Comparison of ENCODE assay signal across 8 mouse cellular contexts in the genomic region with DNA sequence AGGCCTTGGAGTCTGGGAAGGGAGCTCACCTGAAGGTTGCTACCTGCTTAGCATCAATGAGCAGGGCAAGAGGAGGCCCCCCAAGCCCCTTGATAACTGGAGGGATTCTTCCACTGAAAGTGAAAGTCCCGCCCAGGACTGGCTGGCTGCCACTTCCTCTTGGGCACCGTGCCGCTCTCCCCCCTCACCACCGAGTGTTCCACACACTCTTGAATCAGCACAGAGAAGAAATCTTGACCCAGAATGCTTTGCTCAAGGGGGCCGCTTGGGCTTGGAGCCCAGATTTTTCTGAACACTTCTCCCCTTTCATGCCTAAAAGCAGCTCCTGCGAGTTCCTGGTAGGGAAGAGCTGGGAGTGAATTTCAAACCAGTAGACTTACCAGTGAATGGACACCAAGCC.
DNase-seq lines count a peak whose midpoint lies in the region; ATAC-seq and TF ChIP-seq lines count a peak whose summit lies in the region.

No protein-coding gene starts in this region.

- H3K9ac ChIP-seq in intestine, postnatal 0 days (ENCODE audit: low read depth, low read length): no peak overlapping the region
- no peak overlapping the region for H3K9ac ChIP-seq in midbrain, embryonic 16.5 days (ENCODE audit: low read depth, low read length)

- H3K36me3 ChIP-seq in intestine, postnatal 0 days (ENCODE audit: control insufficient read depth, insufficient read depth): no peaks in the 10 kb centered on the region
- peaks cover 34% of the 10 kb centered on the region for H3K36me3 ChIP-seq in midbrain, embryonic 16.5 days (ENCODE audit: control insufficient read depth, insufficient read depth, low read length)
- peaks cover 3% of the 10 kb centered on the region; the same call in 1 of the 2 replicates for H3K36me3 ChIP-seq in splenic B cell, adult 2 months (ENCODE audit: control insufficient read depth, insufficient read depth, low read length, poor library complexity, severe bottlenecking)

- H3K27me3 ChIP-seq in intestine, postnatal 0 days (replicated peaks; ENCODE audit: control insufficient read depth, insufficient read depth, low read length): no peaks in the 10 kb centered on the region
- no peaks in the 10 kb centered on the region for H3K27me3 ChIP-seq in midbrain, embryonic 16.5 days (ENCODE audit: control insufficient read depth, insufficient read depth, low read depth, low read length)
- H3K27me3 ChIP-seq in splenic B cell, adult 2 months (ENCODE audit: control insufficient read depth, insufficient read depth, low read length, poor library complexity, severe bottlenecking): no peaks in the 10 kb centered on the region

- WGBS in intestine, postnatal 0 days: 34% methylated on average over 6 of the region's 6 CpGs
- 49% methylated on average over 6 of the region's 6 CpGs for WGBS in midbrain, embryonic 16.5 days

- ATAC-seq in cerebellum, adult (ENCODE audit: insufficient number of reproducible peaks, low FRiP score, low TSS enrichment): no peak; the same call in 1 of the 2 replicates
- no peak; the same call in 1 of the 2 replicates for ATAC-seq in intestine, postnatal 0 days
- peak; percentile 77 for ATAC-seq in midbrain, embryonic 16.5 days

- DNase-seq in cerebellum, adult 11 months: peak; percentile 32
- peak; percentile 55 to 67 for DNase-seq in gastrocnemius, adult 8-10 months (ENCODE audit: low spot score in 2 of 2)
- DNase-seq in left cerebral cortex, postnatal 14 days (ENCODE audit: low spot score in 2 of 2): peak; percentile 95 to 97
- peak; percentile 85 for DNase-seq in splenic B cell, adult 2 months (ENCODE audit: low read depth, low spot score)

- H3K4me1 ChIP-seq in brown adipose tissue, adult 24 weeks (ENCODE audit: control insufficient read depth, insufficient read depth, insufficient read length, low read length): no peaks in the 10 kb centered on the region; the same call in none of the 2 replicates
- H3K4me1 ChIP-seq in intestine, postnatal 0 days (replicated peaks; ENCODE audit: control insufficient read depth, insufficient read depth, low read length): no peaks in the 10 kb centered on the region
- 0 out of 2 replicates have a peak, but pooled peaks cover 4% of the 10 kb centered on the region for H3K4me1 ChIP-seq in midbrain, embryonic 16.5 days (ENCODE audit: control insufficient read depth, insufficient read depth, low read length)

- TF ChIP-seq CTCF in intestine, postnatal 0 days (IDR thresholded peaks at IDR 0.05; ENCODE audit: low read depth): no peak

- H3K4me3 ChIP-seq in brown adipose tissue, adult 24 weeks (ENCODE audit: insufficient read depth, low read depth, low read length): peak overlapping the region; percentile 57
- no peak overlapping the region for H3K4me3 ChIP-seq in intestine, postnatal 0 days (ENCODE audit: low read depth, low read length)
- no peak overlapping the region for H3K4me3 ChIP-seq in midbrain, embryonic 16.5 days (ENCODE audit: low read depth, low read length)

- no peak overlapping the region for H3K27ac ChIP-seq in brown adipose tissue, adult 24 weeks (replicated peaks; ENCODE audit: low read depth, low read length)
- peak overlapping the region; percentile 58; the same call in 1 of the 2 replicates for H3K27ac ChIP-seq in intestine, postnatal 0 days (ENCODE audit: low read depth, low read length)
- H3K27ac ChIP-seq in midbrain, embryonic 16.5 days (ENCODE audit: low read length): peak overlapping the region; percentile 71

- peak overlapping the region; percentile 32 for H3K4me2 ChIP-seq in intestine, postnatal 0 days (replicated peaks; ENCODE audit: low read depth)
- H3K4me2 ChIP-seq in midbrain, embryonic 16.5 days (ENCODE audit: low read length): no peak overlapping the region

- intact Hi-C loops in left cerebral cortex, postnatal 14 days (cut with DNase I): loop anchor here (5.0 kb wide), 1 partner anchor 113 kb away; a partner anchor contains a TSS

- H3K9me3 ChIP-seq in intestine, postnatal 0 days (ENCODE audit: control insufficient read depth): no peaks in the 10 kb centered on the region
- H3K9me3 ChIP-seq in midbrain, embryonic 16.5 days (replicated peaks; ENCODE audit: control insufficient read depth, low read length, poor library complexity, severe bottlenecking): no peaks in the 10 kb centered on the region

Comparison
In these comparisons a context has a peak if more than half of its experiments do, and no peak if none do; other contexts are left out.
1. DNase-seq: peak in every context shown above with its lines; median percentile 96 in left cerebral cortex, postnatal 14 days; 85 in splenic B cell, adult 2 months; 61 in gastrocnemius, adult 8-10 months; 32 in cerebellum, adult 11 months.